Mouse (Mus musculus) neural tube, embryonic 12.5 days (tissue): ENCODE results near the gene Pnmt. TPM values are rescaled to one million over a fixed set of nuclear protein-coding genes. Genes with fewer than 3 reads are reported as not detected.

Experiments
- ATAC-seq: fragments of 200-750 bp; cut with Nextera tagmentation; 2 replicates; pipeline ENCODE4 v1.8.0; 2017; ENCODE audit warnings: low read depth, mild to moderate bottlenecking, moderate TSS enrichment, moderate library complexity; ENCODE audit not compliant: low FRiP score
- H3K27ac ChIP-seq: fragments of 300-500 bp; sonication (generic); 2 replicates; pipeline ENCODE4 v1.5.1; 2016
- H3K27me3 ChIP-seq: fragments of 300-500 bp; sonication (generic); replicated peaks from 2 replicates; pipeline ENCODE4 v1.6.1; 2016; ENCODE audit warnings: mild to moderate bottlenecking
- H3K36me3 ChIP-seq: fragments of 300-500 bp; sonication (generic); 2 replicates; pipeline ENCODE4 v1.6.1; 2016; ENCODE audit warnings: mild to moderate bottlenecking
- H3K4me1 ChIP-seq: fragments of 300-500 bp; sonication (generic); 2 replicates; pipeline ENCODE4 v1.6.1; 2016
- H3K4me2 ChIP-seq: fragments of 300-500 bp; sonication (generic); replicated peaks from 2 replicates; pipeline ENCODE4 v1.6.1; 2016; ENCODE audit warnings: mild to moderate bottlenecking
- H3K4me3 ChIP-seq: fragments of 300-500 bp; sonication (generic); 2 replicates; pipeline ENCODE4 v1.5.1; 2016
- H3K9ac ChIP-seq: fragments of 300-500 bp; sonication (generic); 2 replicates; pipeline ENCODE4 v1.6.1; 2016; ENCODE audit warnings: mild to moderate bottlenecking
- H3K9me3 ChIP-seq: fragments of 300-500 bp; sonication (generic); 2 replicates; pipeline ENCODE4 v1.6.1; 2016; ENCODE audit warnings: mild to moderate bottlenecking
- WGBS: fragments of 180-500 bp; shearing (Covaris S2); methylation state at CpG from one replicate; pipeline ENCODE4 v1.1.7; 2016; 5-methylcytosine and 5-hydroxymethylcytosine counted together
- polyA plus RNA-seq: library from polyadenylated mRNA; unstranded; fragments of >200 nt; fragmentation: Nextera tagmentation; extraction: Ambion mirVana; gene quantifications from 2 replicates; pipeline ENCODE4 v1.2.1, GENCODE M21; 2016

The Pnmt gene
- polyA plus RNA-seq, 1 experiment from 2014 or later, result 0.49 TPM

DNA sequence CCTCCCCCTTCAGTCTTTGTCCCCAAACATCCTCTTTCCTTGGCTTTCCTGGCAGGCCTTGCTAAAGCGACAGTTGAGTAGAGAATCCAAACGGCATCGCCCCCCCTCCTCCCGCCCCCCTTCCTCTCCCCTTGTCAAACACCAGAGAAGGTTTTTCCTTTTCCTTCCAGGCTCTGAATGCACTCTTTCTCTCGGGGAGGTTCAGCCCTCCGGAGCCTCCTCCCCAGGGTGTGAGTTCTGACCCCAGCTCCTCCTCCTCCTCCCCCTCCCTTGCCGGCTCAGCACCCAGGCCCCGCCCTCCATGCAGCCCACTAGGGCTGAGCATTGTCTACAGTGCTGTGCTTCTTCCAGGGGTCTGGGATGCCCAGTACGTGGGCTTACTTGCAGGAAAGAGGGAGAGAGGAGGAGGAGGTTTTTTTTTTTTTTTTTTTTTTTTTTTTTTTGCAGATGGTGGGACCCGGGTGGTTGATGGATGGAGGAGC lies 23.1 kb downstream of the Pnmt start:
- Histone ChIP-seq H3K4me1 (peaks cover 34% of the 10 kb centered on the region), H3K27ac (no peak overlapping the region), H3K9ac (no peak overlapping the region), H3K4me2 (peak overlapping the region; percentile 39), H3K4me3 (no peak overlapping the region), H3K36me3 (no peaks in the 10 kb centered on the region), H3K9me3 (no peaks in the 10 kb centered on the region), H3K27me3 (peaks cover 21% of the 10 kb centered on the region)
- ATAC-seq, result no peak
- 2% methylated on average over 10 of the region's 10 CpGs for WGBS

DNA sequence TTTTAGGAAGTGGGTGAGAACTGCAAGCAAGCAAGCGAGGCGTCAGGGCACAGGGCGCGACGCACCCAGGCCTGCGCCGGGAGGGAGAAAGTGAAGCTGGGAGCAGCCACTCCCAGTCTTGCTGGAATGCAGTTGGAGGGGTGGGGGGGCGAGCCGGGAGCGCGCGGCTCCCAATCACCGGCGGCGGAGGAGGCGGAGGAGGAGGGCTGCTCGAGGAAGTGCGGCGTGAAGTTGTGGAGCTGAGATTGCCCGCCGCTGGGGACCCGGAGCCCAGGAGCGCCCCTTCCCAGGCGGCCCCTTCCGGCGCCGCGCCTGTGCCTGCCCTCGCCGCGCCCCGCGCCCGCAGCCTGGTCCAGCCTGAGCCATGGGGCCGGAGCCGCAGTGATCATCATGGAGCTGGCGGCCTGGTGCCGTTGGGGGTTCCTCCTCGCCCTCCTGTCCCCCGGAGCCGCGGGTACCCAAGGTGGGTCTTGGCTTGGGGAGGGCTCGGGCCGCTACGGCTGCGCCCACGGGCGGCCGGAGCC lies 26.1 kb downstream of the Pnmt start, which contains the start of gene Erbb2:
Gene Erbb2, plus strand, starts transcription at position 198 of the 524 bp plus-strand sequence.
- Histone ChIP-seq H3K36me3 (no peaks in the 10 kb centered on the region), H3K27ac (0 out of 2 replicates have a peak within 1 kb of the TSS, but pooled peaks have one; percentile 37), H3K9ac (peak within 1 kb of the TSS; percentile 84), H3K27me3 (peaks cover 18% of the 10 kb centered on the region), H3K4me1 (peaks cover 35% of the 10 kb centered on the region), H3K4me2 (peak within 1 kb of the TSS; percentile 99), H3K4me3 (peak within 1 kb of the TSS; percentile 72), H3K9me3 (no peaks in the 10 kb centered on the region)
- peak; percentile 64 for ATAC-seq
- WGBS, result under 1% methylated on average over 41 of the region's 49 CpGs

DNA sequence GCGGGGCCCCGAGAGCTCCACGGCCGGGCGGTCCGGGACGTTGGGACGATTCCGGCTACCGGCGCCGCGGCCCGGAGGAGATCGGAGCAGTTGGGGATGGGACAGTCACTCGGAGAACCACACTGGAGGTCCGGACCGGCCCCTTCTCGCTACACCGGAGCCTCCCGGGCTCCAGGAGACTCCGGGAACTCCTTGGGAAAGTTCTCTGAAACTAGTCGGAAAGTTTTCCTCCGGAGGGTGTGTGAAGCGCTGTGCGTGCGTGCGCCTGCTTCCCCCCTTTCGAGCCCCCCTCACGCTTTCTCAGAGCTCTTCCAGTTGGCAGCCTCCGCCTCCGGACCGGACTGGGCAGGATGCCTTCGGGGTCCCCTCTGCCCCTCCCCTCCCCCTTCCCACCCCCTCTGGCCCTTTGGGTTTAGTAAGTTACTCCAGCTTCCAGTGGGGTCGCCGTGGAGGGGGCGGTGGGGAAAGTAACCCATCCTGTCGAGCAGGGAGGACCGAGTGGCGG lies 26.6 kb downstream of the Pnmt start:
- peak overlapping the region; percentile 84 for H3K9ac ChIP-seq
- H3K4me2 ChIP-seq, result peak overlapping the region; percentile 99
- H3K27me3 ChIP-seq, result peaks cover 18% of the 10 kb centered on the region
- ATAC-seq, result peak; percentile 49
- peak overlapping the region; percentile 72 for H3K4me3 ChIP-seq
- peaks cover 35% of the 10 kb centered on the region for H3K4me1 ChIP-seq
- H3K27ac ChIP-seq, result 0 out of 2 replicates have a peak overlapping the region, but pooled peaks have one; percentile 37
- no peaks in the 10 kb centered on the region for H3K9me3 ChIP-seq
- under 1% methylated on average over 40 of the region's 40 CpGs for WGBS
- H3K36me3 ChIP-seq, result no peaks in the 10 kb centered on the region

DNA sequence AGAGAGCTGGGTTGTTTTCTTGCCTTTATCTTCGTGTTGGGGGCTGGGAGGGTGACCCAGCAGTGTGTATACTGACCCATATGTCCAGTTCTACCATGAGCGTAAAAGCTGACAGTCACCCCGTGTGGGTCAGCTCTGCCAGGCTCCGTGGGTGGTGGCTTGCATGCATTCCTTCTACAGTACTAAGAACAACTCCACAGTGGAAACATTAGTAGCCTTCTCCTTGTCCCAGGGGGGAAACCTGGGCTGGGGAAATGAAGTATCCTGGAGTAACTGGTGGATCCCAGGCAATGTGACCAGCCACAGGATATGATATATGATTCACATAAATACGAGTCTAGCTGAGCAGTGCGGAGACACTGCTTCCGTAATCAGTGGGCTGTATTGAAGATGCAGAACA lies 27.5 kb downstream of the Pnmt start:
- peaks cover 35% of the 10 kb centered on the region for H3K4me1 ChIP-seq
- no peaks in the 10 kb centered on the region for H3K36me3 ChIP-seq
- H3K9me3 ChIP-seq, result no peaks in the 10 kb centered on the region
- H3K27me3 ChIP-seq, result peaks cover 18% of the 10 kb centered on the region
- 14% methylated on average over 7 of the region's 7 CpGs for WGBS
- ATAC-seq, result no peak
- 0 out of 2 replicates have a peak overlapping the region, but pooled peaks have one; percentile 84 for H3K9ac ChIP-seq
- H3K4me3 ChIP-seq, result peak overlapping the region; percentile 72
- no peak overlapping the region for H3K27ac ChIP-seq
- H3K4me2 ChIP-seq, result peak overlapping the region; percentile 99

DNA sequence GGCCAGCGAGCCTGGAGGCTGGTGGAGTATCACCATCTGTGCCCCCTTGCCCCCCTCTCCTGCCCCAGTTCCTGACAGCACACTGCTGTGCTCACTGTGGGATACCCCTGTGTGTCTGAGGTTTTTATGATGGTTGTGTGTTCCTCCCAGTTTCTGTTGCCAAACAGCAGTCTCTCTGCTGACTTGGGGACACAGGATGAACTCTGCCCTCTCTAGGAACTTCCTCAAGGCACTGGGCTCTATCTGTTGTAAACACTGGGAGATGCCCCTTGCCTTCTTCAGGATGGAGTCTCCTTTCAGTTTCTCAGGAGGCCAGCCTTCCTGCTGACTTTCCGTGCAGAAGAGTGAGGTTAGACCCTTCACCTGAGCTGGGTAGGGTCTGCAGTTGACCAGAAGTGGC lies 27.9 kb downstream of the Pnmt start:
- no peak overlapping the region for H3K4me3 ChIP-seq
- peak overlapping the region; percentile 99 for H3K4me2 ChIP-seq
- peaks cover 30% of the 10 kb centered on the region for H3K4me1 ChIP-seq
- H3K36me3 ChIP-seq, result no peaks in the 10 kb centered on the region
- no peak overlapping the region for H3K27ac ChIP-seq
- H3K9ac ChIP-seq, result no peak overlapping the region
- H3K9me3 ChIP-seq, result no peaks in the 10 kb centered on the region
- WGBS, result 10% methylated on average over 2 of the region's 2 CpGs
- H3K27me3 ChIP-seq, result peaks cover 18% of the 10 kb centered on the region
- ATAC-seq, result no peak

DNA sequence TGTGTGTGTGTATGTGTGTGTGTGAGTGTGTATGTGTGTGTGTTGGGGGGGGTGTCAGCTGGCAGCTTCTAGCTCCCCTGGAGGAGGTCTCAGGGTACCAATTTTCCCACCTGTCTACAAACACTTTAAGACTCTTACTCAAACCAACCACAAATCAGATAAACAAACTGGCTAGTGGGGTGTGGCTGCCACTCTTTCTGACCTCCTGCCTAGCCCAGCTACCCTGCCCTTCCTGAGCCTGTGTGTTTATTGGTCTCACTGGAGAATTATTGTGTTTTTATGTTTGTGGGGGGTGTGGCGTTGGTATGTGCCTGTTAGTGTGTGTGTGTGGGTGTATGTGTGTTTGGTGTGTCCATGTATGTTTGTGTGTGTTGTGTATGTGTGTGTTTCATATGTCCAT lies 30.8 kb downstream of the Pnmt start:
- H3K4me2 ChIP-seq, result no peak overlapping the region
- H3K4me1 ChIP-seq, result peaks cover 23% of the 10 kb centered on the region
- no peak overlapping the region for H3K4me3 ChIP-seq
- H3K36me3 ChIP-seq, result peaks cover 5% of the 10 kb centered on the region; the same call in 1 of the 2 replicates
- no peak overlapping the region for H3K9ac ChIP-seq
- WGBS, result 90% methylated on average over 1 of the region's 1 CpGs
- H3K27ac ChIP-seq, result no peak overlapping the region
- no peak for ATAC-seq
- no peaks in the 10 kb centered on the region for H3K9me3 ChIP-seq
- peaks cover 9% of the 10 kb centered on the region; the same call in 1 of the 2 replicates for H3K27me3 ChIP-seq

DNA sequence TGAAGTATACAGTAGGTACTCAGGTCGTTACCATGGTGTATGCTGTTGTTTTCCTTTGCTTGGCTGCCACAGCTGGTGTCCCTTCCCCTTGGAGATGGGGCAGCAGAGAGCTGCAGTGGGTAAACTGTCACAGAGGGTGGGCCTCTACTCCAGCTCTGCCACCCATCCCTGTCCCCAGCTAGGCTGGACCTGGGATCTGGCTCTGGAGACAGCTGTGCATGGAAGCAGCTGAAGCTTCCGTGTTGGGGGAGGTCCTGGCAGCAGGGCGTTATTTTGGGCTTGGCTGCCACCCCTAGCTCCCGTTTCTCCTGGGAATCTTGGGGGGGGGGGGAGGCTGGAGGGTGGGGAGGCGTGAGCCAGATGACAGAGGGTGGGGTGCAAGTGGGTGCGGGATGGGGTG lies 32.0 kb downstream of the Pnmt start:
- WGBS, result 75% methylated on average over 6 of the region's 6 CpGs
- Histone ChIP-seq H3K9ac (no peak overlapping the region), H3K27ac (no peak overlapping the region), H3K4me1 (peaks cover 12% of the 10 kb centered on the region), H3K4me3 (no peak overlapping the region), H3K27me3 (no peaks in the 10 kb centered on the region; the same call in 1 of the 2 replicates), H3K36me3 (peaks cover 5% of the 10 kb centered on the region; the same call in 1 of the 2 replicates), H3K4me2 (no peak overlapping the region), H3K9me3 (no peaks in the 10 kb centered on the region)
- no peak for ATAC-seq

DNA sequence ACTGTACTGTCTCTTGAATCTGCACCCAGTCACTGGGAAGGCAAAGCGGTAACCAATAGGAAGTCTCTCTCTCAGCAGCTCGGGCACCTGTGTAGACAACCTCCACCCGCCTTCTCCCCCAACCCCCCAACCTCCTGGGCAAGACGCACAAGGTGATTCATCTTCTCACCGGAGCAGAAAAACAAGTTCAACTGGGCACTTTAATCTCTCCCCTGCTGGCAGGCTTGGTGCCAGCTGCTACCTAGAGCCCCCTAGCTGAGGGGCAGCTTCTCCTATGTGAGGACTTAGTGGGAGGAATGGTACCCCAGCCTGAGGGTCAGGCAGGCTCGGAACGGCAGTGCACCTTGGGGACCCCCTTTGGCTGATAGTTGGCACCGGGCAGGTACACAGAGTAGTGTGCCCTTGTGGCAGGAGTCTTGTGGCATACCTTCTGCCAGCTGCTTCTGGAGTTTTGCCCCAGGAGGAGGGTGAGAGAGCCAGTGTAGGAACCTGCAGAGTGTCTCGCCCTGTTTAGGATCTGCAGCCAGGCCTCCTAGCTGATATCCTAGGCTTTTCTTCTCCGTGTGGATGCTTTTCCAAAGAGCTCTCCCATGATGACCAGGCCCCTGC lies 32.8 kb downstream of the Pnmt start:
- Histone ChIP-seq H3K36me3 (peaks cover 5% of the 10 kb centered on the region; the same call in 1 of the 2 replicates), H3K9me3 (no peaks in the 10 kb centered on the region), H3K9ac (no peak overlapping the region), H3K4me1 (peaks cover 5% of the 10 kb centered on the region), H3K27ac (no peak overlapping the region), H3K27me3 (no peaks in the 10 kb centered on the region; the same call in 1 of the 2 replicates), H3K4me3 (no peak overlapping the region), H3K4me2 (no peak overlapping the region)
- 82% methylated on average over 10 of the region's 10 CpGs for WGBS
- ATAC-seq, result no peak

DNA sequence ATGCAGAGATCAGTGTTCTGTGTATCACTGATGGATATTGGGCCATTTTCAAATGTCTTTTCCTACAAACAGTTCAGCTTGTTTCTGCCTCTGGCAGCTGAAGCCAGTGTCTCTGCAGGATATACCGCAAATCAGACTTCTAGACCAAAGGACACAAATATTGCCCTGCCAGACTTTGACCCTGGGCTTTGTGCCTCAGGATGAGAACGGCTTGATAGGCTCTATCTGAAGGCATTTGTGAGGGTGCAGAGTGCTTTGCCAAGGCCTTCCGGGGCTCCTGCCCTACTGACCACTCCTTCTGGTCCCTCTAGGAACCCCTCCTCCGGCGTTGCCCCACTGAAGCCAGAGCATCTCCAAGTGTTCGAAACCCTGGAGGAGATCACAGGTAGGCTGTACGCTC lies 40.3 kb downstream of the Pnmt start:
- Histone ChIP-seq H3K4me3 (no peak overlapping the region), H3K9me3 (no peaks in the 10 kb centered on the region), H3K36me3 (0 out of 2 replicates have a peak, but pooled peaks cover 11% of the 10 kb centered on the region), H3K4me2 (no peak overlapping the region), H3K27ac (no peak overlapping the region), H3K4me1 (no peaks in the 10 kb centered on the region), H3K27me3 (no peaks in the 10 kb centered on the region), H3K9ac (no peak overlapping the region)
- WGBS, result 95% methylated on average over 7 of the region's 7 CpGs
- ATAC-seq, result no peak

DNA sequence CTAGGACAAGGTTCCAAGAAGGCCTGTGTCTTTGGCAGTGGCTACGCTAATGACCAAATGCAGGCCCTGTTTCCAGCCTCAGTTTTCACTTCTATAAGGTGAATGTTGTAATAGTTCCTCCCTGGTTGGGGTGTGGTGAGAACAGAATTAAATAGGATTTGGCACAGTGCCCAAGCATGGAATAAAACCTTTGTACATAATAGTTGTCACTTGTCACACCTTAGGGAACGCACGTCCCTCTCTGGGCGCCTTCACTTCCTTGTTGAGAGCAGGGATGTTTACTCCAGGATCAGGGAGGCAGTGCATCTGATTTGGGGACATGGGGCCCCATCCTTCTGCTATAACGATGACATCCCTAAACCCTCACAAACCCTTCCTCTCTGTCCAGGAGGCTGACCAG lies 42.2 kb downstream of the Pnmt start:
- WGBS, result 93% methylated on average over 5 of the region's 5 CpGs
- H3K27me3 ChIP-seq, result no peaks in the 10 kb centered on the region
- ATAC-seq, result no peak
- no peaks in the 10 kb centered on the region for H3K9me3 ChIP-seq
- no peak overlapping the region for H3K4me2 ChIP-seq
- H3K4me3 ChIP-seq, result no peak overlapping the region
- no peaks in the 10 kb centered on the region for H3K4me1 ChIP-seq
- peaks cover 18% of the 10 kb centered on the region for H3K36me3 ChIP-seq
- H3K9ac ChIP-seq, result no peak overlapping the region
- H3K27ac ChIP-seq, result no peak overlapping the region

DNA sequence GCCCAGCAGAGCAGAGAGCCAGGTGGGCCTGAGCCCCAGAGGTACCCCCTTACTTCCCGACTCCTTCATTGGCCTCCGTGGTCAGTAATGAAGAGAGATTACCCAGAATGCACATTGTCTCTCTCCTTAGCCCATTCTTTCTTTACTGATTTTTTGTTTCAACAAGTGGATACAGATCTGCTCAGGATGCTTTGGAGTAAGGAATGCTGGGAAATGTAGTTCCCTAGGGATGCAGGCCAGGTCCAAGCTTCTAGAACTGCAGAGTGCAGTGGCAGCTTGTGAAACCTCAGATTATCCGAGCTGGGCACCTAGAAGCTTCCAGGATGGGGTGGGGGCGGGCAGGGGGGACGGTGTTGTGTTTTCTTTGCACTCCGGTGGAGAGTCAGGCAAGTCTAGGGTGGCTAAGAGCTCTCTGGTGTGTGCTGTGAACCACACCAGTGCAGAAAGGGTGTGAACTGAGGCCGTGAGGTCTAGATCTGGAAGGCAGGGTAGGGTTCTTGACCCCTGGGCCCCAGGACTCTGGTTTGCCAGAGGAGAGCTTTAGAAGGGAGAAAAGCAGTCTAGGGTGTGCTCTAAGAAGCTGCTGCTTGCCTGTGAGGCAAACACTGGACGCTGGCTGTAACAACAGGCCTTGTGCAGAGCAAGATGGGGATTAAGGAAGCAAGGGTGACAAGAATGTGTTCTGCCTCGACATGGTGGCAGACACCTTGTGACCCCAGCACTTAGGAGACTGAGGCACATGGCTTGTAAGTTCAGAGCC lies 45.7 kb downstream of the Pnmt start:
- Histone ChIP-seq H3K9me3 (no peaks in the 10 kb centered on the region), H3K4me3 (no peak overlapping the region), H3K27me3 (no peaks in the 10 kb centered on the region), H3K27ac (no peak overlapping the region), H3K9ac (no peak overlapping the region), H3K4me2 (no peak overlapping the region), H3K4me1 (no peaks in the 10 kb centered on the region), H3K36me3 (peaks cover 39% of the 10 kb centered on the region)
- ATAC-seq, result no peak
- 85% methylated on average over 9 of the region's 9 CpGs for WGBS

DNA sequence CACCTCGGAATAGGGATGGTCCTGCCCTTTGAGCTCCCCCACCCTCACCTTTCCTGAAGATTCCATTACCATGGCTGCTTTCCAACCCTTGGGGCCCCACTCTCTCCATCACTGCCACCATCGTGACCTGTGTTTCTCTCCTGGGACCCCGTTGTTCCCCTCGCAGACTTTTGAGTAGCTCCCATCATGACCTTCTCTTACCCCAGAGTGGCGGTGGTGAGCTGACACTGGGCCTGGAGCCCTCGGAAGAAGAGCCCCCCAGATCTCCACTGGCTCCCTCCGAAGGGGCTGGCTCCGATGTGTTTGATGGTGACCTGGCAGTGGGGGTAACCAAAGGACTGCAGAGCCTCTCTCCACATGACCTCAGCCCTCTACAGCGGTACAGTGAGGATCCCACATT lies 49.5 kb downstream of the Pnmt start:
- 90% methylated on average over 9 of the region's 9 CpGs for WGBS

More for the DNA sequence above, 49.5 kb downstream of the Pnmt start:
- H3K27me3 ChIP-seq, result no peaks in the 10 kb centered on the region
- no peak for ATAC-seq
- H3K27ac ChIP-seq, result no peak overlapping the region
- H3K36me3 ChIP-seq, result peaks cover 33% of the 10 kb centered on the region
- H3K4me2 ChIP-seq, result no peak overlapping the region
- H3K4me3 ChIP-seq, result no peak overlapping the region
- no peaks in the 10 kb centered on the region for H3K9me3 ChIP-seq
- peaks cover 10% of the 10 kb centered on the region for H3K4me1 ChIP-seq
- no peak overlapping the region for H3K9ac ChIP-seq
